Mouse (Mus musculus): ENCODE measurements at regions not wholly inside any gene's neighbourhood (a gene's known extent, or its start where the extent isn't known, plus 50 kb on each side); places are given as distances from the start of the nearest gene placed in this dataset.

- intact Hi-C loops (cut with DNase I) = no loop called here
- DNase-seq (ENCODE audit: low spot score in 2 of 2) = no peak
Observed at GRCm38 (mm10) chr17:47146640-47147039, 136.3 kb upstream of the Ubr2 start.

GRCm38 (mm10) chr17:47145590-47145989 is 135.2 kb upstream of the Ubr2 start:
- DNase-seq (ENCODE audit: low spot score in 2 of 2) = no peak
- intact Hi-C loops (cut with DNase I) = no loop called here

- intact Hi-C loops (cut with DNase I) = loop anchor here (5.0 kb wide), 1 partner anchor 187 kb away; no protein-coding TSS in a partner anchor
- DNase-seq (ENCODE audit: low spot score in 2 of 2) = no peak
Observed at GRCm38 (mm10) chr17:47144996-47145395, 134.6 kb upstream of the Ubr2 start.

GRCm38 (mm10) chr17:47144460-47144859 is 134.1 kb upstream of the Ubr2 start:
- no peak for DNase-seq (ENCODE audit: low spot score in 2 of 2)
- intact Hi-C loops (cut with DNase I) = loop anchor here (5.0 kb wide), 1 partner anchor 188 kb away; no protein-coding TSS in a partner anchor

- intact Hi-C loops (cut with DNase I) = loop anchor here (5.0 kb wide), 1 partner anchor 188 kb away; no protein-coding TSS in a partner anchor
- no peak for DNase-seq (ENCODE audit: low spot score in 2 of 2)
Observed at GRCm38 (mm10) chr17:47143898-47144297, 133.5 kb upstream of the Ubr2 start.

- intact Hi-C loops (cut with DNase I) = loop anchor here (5.0 kb wide), 1 partner anchor 189 kb away; no protein-coding TSS in a partner anchor
- DNase-seq (ENCODE audit: low spot score in 2 of 2) = no peak
Observed at GRCm38 (mm10) chr17:47142885-47143284, 132.5 kb upstream of the Ubr2 start.

GRCm38 (mm10) chr17:47142276-47142675 is 131.9 kb upstream of the Ubr2 start:
- no peak for DNase-seq (ENCODE audit: low spot score in 2 of 2)
- intact Hi-C loops (cut with DNase I) = loop anchor here (5.0 kb wide), 1 partner anchor 190 kb away; no protein-coding TSS in a partner anchor

GRCm38 (mm10) chr17:47141843-47142215 is 131.5 kb upstream of the Ubr2 start:
- intact Hi-C loops (cut with DNase I) = loop anchor here (1.0 to 5.0 kb wide), 7 partner anchors 9 to 190 kb away; no protein-coding TSS in a partner anchor
- DNase-seq (ENCODE audit: low spot score in 2 of 2) = peak in 1 of 2 experiments; percentile 64

- intact Hi-C loops (cut with DNase I) = loop anchor here (1.0 to 5.0 kb wide), 7 partner anchors 10 to 191 kb away; no protein-coding TSS in a partner anchor
Observed at GRCm38 (mm10) chr17:47140969-47141842, 130.8 kb upstream of the Ubr2 start.

GRCm38 (mm10) chr17:47140241-47140968 is 130.0 kb upstream of the Ubr2 start:
- intact Hi-C loops (cut with DNase I) = loop anchor here (2.0 to 5.0 kb wide), 4 partner anchors 34 to 192 kb away; no protein-coding TSS in a partner anchor
- DNase-seq (ENCODE audit: low spot score in 2 of 2) = peak in 1 of 2 experiments; percentile 65

More at GRCm38 (mm10) chr17:47140969-47141842, 130.8 kb upstream of the Ubr2 start:
- peak; percentile 82 to 91 for DNase-seq (ENCODE audit: low spot score in 2 of 2)

- intact Hi-C loops (cut with DNase I) = loop anchor here (2.0 to 5.0 kb wide), 4 partner anchors 35 to 193 kb away; no protein-coding TSS in a partner anchor
- DNase-seq (ENCODE audit: low spot score in 2 of 2) = peak; percentile 94 to 98
Observed at GRCm38 (mm10) chr17:47139730-47140231, 129.4 kb upstream of the Ubr2 start.

GRCm38 (mm10) chr17:47139171-47139617 is 128.8 kb upstream of the Ubr2 start:
- intact Hi-C loops (cut with DNase I) = no loop called here
- no peak for DNase-seq (ENCODE audit: low spot score in 2 of 2)

GRCm38 (mm10) chr17:47138174-47138573 is 127.8 kb upstream of the Ubr2 start:
- intact Hi-C loops (cut with DNase I) = no loop called here
- DNase-seq (ENCODE audit: low spot score in 2 of 2) = no peak

- intact Hi-C loops (cut with DNase I) = no loop called here
- no peak for DNase-seq (ENCODE audit: low spot score in 2 of 2)
Observed at GRCm38 (mm10) chr17:47135391-47135790, 125.0 kb upstream of the Ubr2 start.

GRCm38 (mm10) chr17:47133785-47134184 is 123.4 kb upstream of the Ubr2 start:
- intact Hi-C loops (cut with DNase I) = no loop called here
- no peak for DNase-seq (ENCODE audit: low spot score in 2 of 2)

GRCm38 (mm10) chr17:47127571-47127970 is 117.2 kb upstream of the Ubr2 start:
- DNase-seq (ENCODE audit: low spot score in 2 of 2) = no peak

GRCm38 (mm10) chr17:47123576-47123975 is 113.2 kb upstream of the Ubr2 start:
- intact Hi-C loops (cut with DNase I) = no loop called here
- no peak for DNase-seq (ENCODE audit: low spot score in 2 of 2)

More at GRCm38 (mm10) chr17:47127571-47127970, 117.2 kb upstream of the Ubr2 start:
- intact Hi-C loops (cut with DNase I) = no loop called here

GRCm38 (mm10) chr17:47122221-47122620 is 111.9 kb upstream of the Ubr2 start:
- intact Hi-C loops (cut with DNase I) = no loop called here

GRCm38 (mm10) chr17:47118010-47118409 is 107.7 kb upstream of the Ubr2 start:
- DNase-seq (ENCODE audit: low spot score in 2 of 2) = no peak
- intact Hi-C loops (cut with DNase I) = no loop called here

More at GRCm38 (mm10) chr17:47122221-47122620, 111.9 kb upstream of the Ubr2 start:
- no peak for DNase-seq (ENCODE audit: low spot score in 2 of 2)

GRCm38 (mm10) chr17:47115754-47116153 is 105.4 kb upstream of the Ubr2 start:
- intact Hi-C loops (cut with DNase I) = no loop called here
- DNase-seq (ENCODE audit: low spot score in 2 of 2) = no peak
